10 mouse cellular contexts compared by ENCODE assay signal in the genomic region with DNA sequence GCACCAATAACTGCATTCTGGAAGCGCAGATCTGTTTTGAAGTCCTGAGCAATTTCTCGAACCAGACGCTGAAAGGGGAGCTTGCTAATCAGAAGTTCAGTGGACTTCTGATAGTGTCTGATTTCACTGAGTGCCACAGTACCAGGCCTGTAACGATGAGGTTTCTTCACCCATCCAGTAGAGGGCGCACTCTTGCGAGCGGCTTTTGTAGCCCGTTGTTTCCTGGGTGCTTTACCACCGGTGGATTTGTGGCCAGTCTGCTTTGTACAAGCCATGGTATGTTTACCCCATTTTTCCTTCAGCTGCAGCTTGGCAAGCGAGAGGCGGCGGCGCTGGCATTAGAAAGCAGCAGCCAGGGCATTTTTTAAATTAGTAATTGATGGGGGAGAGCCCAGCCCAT. TPM values are rescaled to one million over a fixed set of nuclear protein-coding genes. Genes with fewer than 3 reads are reported as not detected.
DNase-seq lines count a peak whose midpoint lies in the region; ATAC-seq and TF ChIP-seq lines count a peak whose summit lies in the region.
"Had no signal": no experiment of that assay in that cellular context is flagged by ENCODE, and none has a peak within 500 bp of the region (broad histone marks: within the 10 kb centered on the region; RNA-seq: fewer than 3 reads in every experiment).

No protein-coding gene starts in this region.

- H3K27me3 ChIP-seq in intestine, postnatal 0 days (replicated peaks; ENCODE audit: control insufficient read depth, insufficient read depth, low read length) = no peaks in the 10 kb centered on the region
- no peaks in the 10 kb centered on the region for H3K27me3 ChIP-seq in intestine, embryonic 15.5 days (replicated peaks)
- H3K27me3 ChIP-seq in CH12.LX (replicated peaks) = no peaks in the 10 kb centered on the region
- H3K27me3 ChIP-seq in spleen, adult 2 months (ENCODE audit: control insufficient read depth, insufficient read depth, low read length) = no peaks in the 10 kb centered on the region
- 0 out of 2 replicates have a peak, but pooled peaks cover 2% of the 10 kb centered on the region for H3K27me3 ChIP-seq in intestine, embryonic 16.5 days (replicated peaks; ENCODE audit: control insufficient read depth, insufficient read depth, low read length)
- no peaks in the 10 kb centered on the region for H3K27me3 ChIP-seq in embryonic facial prominence, embryonic 10.5 days (replicated peaks; ENCODE audit: low read depth, poor library complexity, severe bottlenecking)
- H3K27me3 ChIP-seq: limb, embryonic 15.5 days had no signal

- WGBS in intestine, postnatal 0 days = 49% methylated on average over 13 of the region's 13 CpGs
- 50% methylated on average over 13 of the region's 13 CpGs for WGBS in intestine, embryonic 15.5 days
- WGBS in bone marrow, adult 2 months = 47% methylated on average over 13 of the region's 13 CpGs
- WGBS in spleen, adult 2 months = 49% methylated on average over 13 of the region's 13 CpGs
- 51% methylated on average over 13 of the region's 13 CpGs for whole genome bisulfite sequencing in intestine, embryonic 16.5 days
- WGBS in embryonic facial prominence, embryonic 10.5 days = 49% methylated on average over 13 of the region's 13 CpGs

- H3K79me2 ChIP-seq in CH12.LX (replicated peaks; ENCODE audit: control insufficient read depth, extremely low read depth, insufficient read depth, poor library complexity, severe bottlenecking) = no peaks in the 10 kb centered on the region

- ATAC-seq in intestine, postnatal 0 days = no peak
- no peak for ATAC-seq in intestine, embryonic 15.5 days
- no peak for ATAC-seq in intestine, embryonic 16.5 days
- ATAC-seq: activated CD4-positive, CD25-positive, alpha-beta regulatory T cell, adult 4 months had no signal

- no peak for TF ChIP-seq EP300 in CH12.LX (IDR thresholded peaks at IDR 0.05; ENCODE audit: low read length)

- TF ChIP-seq CTCF in intestine, postnatal 0 days (IDR thresholded peaks at IDR 0.05; ENCODE audit: low read depth) = peak; percentile 75
- peak; percentile 70 to 77 for TF ChIP-seq CTCF in CH12.LX (conservative IDR thresholded peaks at IDR 0.05 in 1 of 2, IDR thresholded peaks at IDR 0.05 in 1 of 2; ENCODE audit: low read depth in 2 of 2, low read length in 2 of 2)
- peak; percentile 73 for TF ChIP-seq CTCF in bone marrow, adult 2 months (IDR thresholded peaks at IDR 0.05; ENCODE audit: control insufficient read depth, insufficient read depth, low read length)
- TF ChIP-seq CTCF in spleen, adult 2 months (IDR thresholded peaks at IDR 0.05; ENCODE audit: extremely low read depth, insufficient read depth, insufficient read length, insufficient replicate concordance) = peak; percentile 50; the same call in 1 of the 2 replicates

- DNase-seq in CH12.LX (ENCODE audit: extremely low read depth) = no peak
- peak in 1 of 2 experiments; percentile 54 for DNase-seq in spleen, adult 2 months (ENCODE audit: low read depth in 1 of 2, low spot score in 2 of 2)
- no peak for DNase-seq in right cerebral cortex, postnatal 14 days
- no peak for DNase-seq in embryonic facial prominence, embryonic 10.5 days (ENCODE audit: low spot score)

- no peaks in the 10 kb centered on the region for H3K4me1 ChIP-seq in intestine, postnatal 0 days (replicated peaks; ENCODE audit: control insufficient read depth, insufficient read depth, low read length)
- no peaks in the 10 kb centered on the region for H3K4me1 ChIP-seq in intestine, embryonic 15.5 days (replicated peaks)
- H3K4me1 ChIP-seq in CH12.LX (ENCODE audit: control insufficient read depth in 1 of 2, insufficient read depth in 2 of 2) = no peaks in the 10 kb centered on the region
- no peaks in the 10 kb centered on the region; the same call in 1 of the 2 replicates for H3K4me1 ChIP-seq in bone marrow, adult 2 months (ENCODE audit: control insufficient read depth, insufficient read depth, low read length)
- H3K4me1 ChIP-seq in spleen, adult 2 months (ENCODE audit: control insufficient read depth, insufficient read depth, insufficient read length) = no peaks in the 10 kb centered on the region
- H3K4me1 ChIP-seq in intestine, embryonic 16.5 days (ENCODE audit: control insufficient read depth, insufficient read depth, low read length) = no peaks in the 10 kb centered on the region
- no peaks in the 10 kb centered on the region for H3K4me1 ChIP-seq in embryonic facial prominence, embryonic 10.5 days
- H3K4me1 ChIP-seq: limb, embryonic 15.5 days had no signal

- no peak overlapping the region for H3K4me3 ChIP-seq in intestine, postnatal 0 days (ENCODE audit: low read depth, low read length)
- H3K4me3 ChIP-seq in intestine, embryonic 15.5 days (replicated peaks) = no peak overlapping the region
- H3K4me3 ChIP-seq in CH12.LX (replicated peaks in 1 of 3; ENCODE audit: low read depth in 2 of 3, low read length in 2 of 3, poor library complexity in 1 of 3) = no peak overlapping the region
- H3K4me3 ChIP-seq in bone marrow, adult 2 months (replicated peaks; ENCODE audit: control insufficient read depth, low read depth, low read length) = no peak overlapping the region
- no peak overlapping the region for H3K4me3 ChIP-seq in spleen, adult 2 months (ENCODE audit: extremely low read depth, insufficient read depth, insufficient read length)
- H3K4me3 ChIP-seq in intestine, embryonic 16.5 days (ENCODE audit: low read length) = no peak overlapping the region
- H3K4me3 ChIP-seq in embryonic facial prominence, embryonic 10.5 days = no peak overlapping the region
- H3K4me3 ChIP-seq: limb, embryonic 15.5 days had no signal

- H3K4me2 ChIP-seq in intestine, postnatal 0 days (replicated peaks; ENCODE audit: low read depth) = no peak overlapping the region
- H3K4me2 ChIP-seq in intestine, embryonic 15.5 days (replicated peaks) = no peak overlapping the region
- no peak overlapping the region for H3K4me2 ChIP-seq in CH12.LX (ENCODE audit: insufficient read depth, low read depth, poor library complexity, severe bottlenecking)
- no peak overlapping the region for H3K4me2 ChIP-seq in intestine, embryonic 16.5 days (ENCODE audit: low read depth, low read length)
- H3K4me2 ChIP-seq: limb, embryonic 15.5 days had no signal

- dilution Hi-C loops in CH12.LX (cut with MboI; ENCODE audit: extremely low pct_ligation_motif_present, extremely low pct_unique_long_range_greater_than_20kb, low sequenced_read_pairs) = no loop called here

- no peaks in the 10 kb centered on the region for H3K36me3 ChIP-seq in intestine, postnatal 0 days (ENCODE audit: control insufficient read depth, insufficient read depth)
- no peaks in the 10 kb centered on the region for H3K36me3 ChIP-seq in intestine, embryonic 15.5 days
- peaks cover 0 to 4% of the 10 kb centered on the region in 2 experiments for H3K36me3 ChIP-seq in CH12.LX (replicated peaks in 1 of 2; ENCODE audit: control insufficient read depth in 1 of 2, insufficient read depth in 1 of 2, low read length in 1 of 2)
- no peaks in the 10 kb centered on the region for H3K36me3 ChIP-seq in spleen, adult 2 months (ENCODE audit: control insufficient read depth, insufficient read depth, low read length)
- H3K36me3 ChIP-seq in intestine, embryonic 16.5 days (ENCODE audit: control insufficient read depth, insufficient read depth, low read length) = no peaks in the 10 kb centered on the region
- no peaks in the 10 kb centered on the region for H3K36me3 ChIP-seq in embryonic facial prominence, embryonic 10.5 days (replicated peaks)
- H3K36me3 ChIP-seq: limb, embryonic 15.5 days had no signal

- in situ Hi-C loops in CH12.LX (cut with MboI; ENCODE audit: low pct_ligation_motif_present, low pct_unique_long_range_greater_than_20kb, low sequenced_read_pairs) = no loop called here

- TF ChIP-seq RAD21 in CH12.LX (IDR thresholded peaks at IDR 0.05; ENCODE audit: low read depth, low read length) = no peak; the same call in none of the 2 replicates

- H3K9me3 ChIP-seq in intestine, postnatal 0 days (ENCODE audit: control insufficient read depth) = no peaks in the 10 kb centered on the region
- no peaks in the 10 kb centered on the region for H3K9me3 ChIP-seq in intestine, embryonic 15.5 days
- H3K9me3 ChIP-seq in CH12.LX (replicated peaks; ENCODE audit: low read length) = no peaks in the 10 kb centered on the region
- no peaks in the 10 kb centered on the region for H3K9me3 ChIP-seq in intestine, embryonic 16.5 days (ENCODE audit: control insufficient read depth, low read length)
- H3K9me3 ChIP-seq in embryonic facial prominence, embryonic 10.5 days = no peaks in the 10 kb centered on the region
- H3K9me3 ChIP-seq: limb, embryonic 15.5 days had no signal

- no peak overlapping the region for H3K27ac ChIP-seq in intestine, postnatal 0 days (ENCODE audit: low read depth, low read length)
- H3K27ac ChIP-seq in intestine, embryonic 15.5 days = no peak overlapping the region
- no peak overlapping the region for H3K27ac ChIP-seq in CH12.LX (ENCODE audit: insufficient read depth, low read depth)
- no peak overlapping the region for H3K27ac ChIP-seq in bone marrow, adult 2 months (ENCODE audit: control insufficient read depth, insufficient read depth, low read depth, low read length, poor library complexity)
- H3K27ac ChIP-seq in spleen, adult 2 months (ENCODE audit: insufficient read depth, low read length) = no peak overlapping the region
- H3K27ac ChIP-seq in intestine, embryonic 16.5 days (ENCODE audit: low read length) = no peak overlapping the region
- no peak overlapping the region for H3K27ac ChIP-seq in embryonic facial prominence, embryonic 10.5 days (replicated peaks)
- H3K27ac ChIP-seq: limb, embryonic 15.5 days had no signal

- no peak for TF ChIP-seq POLR2A in CH12.LX (IDR thresholded peaks at IDR 0.05; ENCODE audit: low read depth, low read length)
- TF ChIP-seq POLR2A in bone marrow, adult 2 months (IDR thresholded peaks at IDR 0.05; ENCODE audit: borderline replicate concordance, control insufficient read depth, low read depth, low read length) = no peak
- no peak for TF ChIP-seq POLR2A in spleen, adult 2 months (IDR thresholded peaks at IDR 0.05; ENCODE audit: low read depth, low read length)

- no peak overlapping the region for H3K9ac ChIP-seq in intestine, postnatal 0 days (ENCODE audit: low read depth, low read length)
- no peak overlapping the region for H3K9ac ChIP-seq in intestine, embryonic 15.5 days
- H3K9ac ChIP-seq in CH12.LX (ENCODE audit: insufficient read depth, low read depth) = no peak overlapping the region
- H3K9ac ChIP-seq in intestine, embryonic 16.5 days (ENCODE audit: low read depth, low read length) = no peak overlapping the region
- H3K9ac ChIP-seq: limb, embryonic 15.5 days had no signal

RNA-seq across cellular contexts. Expression of gene Eps15l1, which starts 8.4 kb away (rescaled TPM):
- polyA plus RNA-seq in intestine, postnatal 0 days (2015; fragmentation: Nextera tagmentation; extraction: Ambion mirVana) = 16.3 and 17.3 TPM in 2 replicates
- 43.6 and 45.5 TPM in 2 replicates for polyA plus RNA-seq in intestine, embryonic 15.5 days (2015; fragmentation: Nextera tagmentation; extraction: Ambion mirVana)
- total RNA-seq in CH12.LX (2012; rRNA removed) (25.1 and 25.6 TPM in 2 replicates), CH12.LX (2014; rRNA removed) (21.7 and 22.2 TPM in 2 replicates)
- 48.3 and 49.4 TPM in 2 replicates for polyA plus RNA-seq in CH12.LX (2012; ENCODE audit: insufficient read length, low read depth)
- 29.1 and 46.4 TPM in 2 replicates for polyA plus RNA-seq in bone marrow, adult 2 months (2011; ENCODE audit: insufficient read depth, insufficient read length, low replicate concordance, missing spikeins)
- 36.9 and 37.1 TPM in 2 replicates for polyA plus RNA-seq in spleen, adult 2 months (2012; rRNA removed)
- 41.9 and 42.5 TPM in 2 replicates for polyA plus RNA-seq in intestine, embryonic 16.5 days (2015; fragmentation: Nextera tagmentation; extraction: Ambion mirVana)
- 79.8 and 81.6 TPM in 2 replicates for polyA plus RNA-seq in embryonic facial prominence, embryonic 10.5 days (2016; fragmentation: Nextera tagmentation; extraction: Ambion mirVana)

RNA-seq across cellular contexts. Expression of gene Calr3, which starts 14.0 kb away (rescaled TPM):
- 0.46 and 0.55 TPM in 2 replicates for polyA plus RNA-seq in intestine, postnatal 0 days (2015; fragmentation: Nextera tagmentation; extraction: Ambion mirVana)
- 0.98 and 1.1 TPM in 2 replicates for polyA plus RNA-seq in intestine, embryonic 15.5 days (2015; fragmentation: Nextera tagmentation; extraction: Ambion mirVana)
- total RNA-seq in CH12.LX (2012; rRNA removed) (4.0 and 5.3 TPM in 2 replicates), CH12.LX (2014; rRNA removed) (2.5 and 2.8 TPM in 2 replicates)
- 2.5 and 3.1 TPM in 2 replicates for polyA plus RNA-seq in CH12.LX (2012; ENCODE audit: insufficient read length, low read depth)
- not detected in 2 replicates for polyA plus RNA-seq in bone marrow, adult 2 months (2011; ENCODE audit: insufficient read depth, insufficient read length, low replicate concordance, missing spikeins)
- 0.11 TPM in 1 of 2 replicates, not detected in the other for polyA plus RNA-seq in spleen, adult 2 months (2012; rRNA removed)
- 1.4 and 1.5 TPM in 2 replicates for polyA plus RNA-seq in intestine, embryonic 16.5 days (2015; fragmentation: Nextera tagmentation; extraction: Ambion mirVana)
- 1.2 and 1.4 TPM in 2 replicates for polyA plus RNA-seq in embryonic facial prominence, embryonic 10.5 days (2016; fragmentation: Nextera tagmentation; extraction: Ambion mirVana)

RNA-seq across cellular contexts. Expression of gene 1700030K09Rik, which starts 14.0 kb away (rescaled TPM):
- polyA plus RNA-seq in intestine, postnatal 0 days (2015; fragmentation: Nextera tagmentation; extraction: Ambion mirVana) = 3.6 and 3.8 TPM in 2 replicates
- polyA plus RNA-seq in intestine, embryonic 15.5 days (2015; fragmentation: Nextera tagmentation; extraction: Ambion mirVana) = 11.8 and 11.9 TPM in 2 replicates
- 12.6 TPM in 2 replicates for total RNA-seq in CH12.LX (2012; rRNA removed)
- 9.7 and 9.8 TPM in 2 replicates for total RNA-seq in CH12.LX (2014; rRNA removed)
- polyA plus RNA-seq in CH12.LX (2012; ENCODE audit: insufficient read length, low read depth) = 11.8 and 13.1 TPM in 2 replicates
- polyA plus RNA-seq in bone marrow, adult 2 months (2011; ENCODE audit: insufficient read depth, insufficient read length, low replicate concordance, missing spikeins) = 1.6 and 4.1 TPM in 2 replicates
- polyA plus RNA-seq in spleen, adult 2 months (2012; rRNA removed) = 10.9 and 11.1 TPM in 2 replicates
- 10.7 and 11.5 TPM in 2 replicates for polyA plus RNA-seq in intestine, embryonic 16.5 days (2015; fragmentation: Nextera tagmentation; extraction: Ambion mirVana)
- 14.5 and 16.1 TPM in 2 replicates for polyA plus RNA-seq in embryonic facial prominence, embryonic 10.5 days (2016; fragmentation: Nextera tagmentation; extraction: Ambion mirVana)

RNA-seq across cellular contexts. Expression of gene Cherp, which starts 45.4 kb away (rescaled TPM):
- polyA plus RNA-seq in intestine, postnatal 0 days (2015; fragmentation: Nextera tagmentation; extraction: Ambion mirVana) = 17.8 and 19.4 TPM in 2 replicates
- polyA plus RNA-seq in intestine, embryonic 15.5 days (2015; fragmentation: Nextera tagmentation; extraction: Ambion mirVana) = 47.4 and 49.6 TPM in 2 replicates
- total RNA-seq in CH12.LX (2012; rRNA removed) (18.1 and 20.2 TPM in 2 replicates), CH12.LX (2014; rRNA removed) (6.1 and 8.9 TPM in 2 replicates)
- polyA plus RNA-seq in CH12.LX (2012; ENCODE audit: insufficient read length, low read depth) = 69.5 and 80.4 TPM in 2 replicates
- polyA plus RNA-seq in bone marrow, adult 2 months (2011; ENCODE audit: insufficient read depth, insufficient read length, low replicate concordance, missing spikeins) = 36.2 and 57.2 TPM in 2 replicates
- 63.6 and 71.2 TPM in 2 replicates for polyA plus RNA-seq in spleen, adult 2 months (2012; rRNA removed)
- polyA plus RNA-seq in intestine, embryonic 16.5 days (2015; fragmentation: Nextera tagmentation; extraction: Ambion mirVana) = 46.0 and 47.9 TPM in 2 replicates
- polyA plus RNA-seq in embryonic facial prominence, embryonic 10.5 days (2016; fragmentation: Nextera tagmentation; extraction: Ambion mirVana) = 112 and 115 TPM in 2 replicates
